Mouse (Mus musculus) embryonic facial prominence, embryonic 13.5 days (tissue): ENCODE measurements around the gene Cytip. TPM values are rescaled to one million over a fixed set of nuclear protein-coding genes. Genes with fewer than 3 reads are reported as not detected.
A peak's percentile ranks its signal among the peaks of the same experiment; 100 is the strongest.

Source experiments
- ATAC-seq: fragments of 200-750 bp; cut with Nextera tagmentation; 2 replicates; pipeline ENCODE4 v1.8.0; 2017; ENCODE audit warnings: low read depth; ENCODE audit not compliant: insufficient number of reproducible peaks, insufficient read depth, low FRiP score, low TSS enrichment
- H3K27ac ChIP-seq: fragments of 300-500 bp; sonication (generic); 2 replicates; pipeline ENCODE4 v1.5.1; 2015; ENCODE audit warnings: moderate library complexity, mild to moderate bottlenecking, inconsistent platforms
- H3K27me3 ChIP-seq: fragments of 300-500 bp; sonication (generic); 2 replicates; pipeline ENCODE4 v1.6.1; 2015; ENCODE audit warnings: mild to moderate bottlenecking, inconsistent platforms
- H3K36me3 ChIP-seq: fragments of 300-500 bp; sonication (generic); 2 replicates; pipeline ENCODE4 v1.6.1; 2015; ENCODE audit warnings: mild to moderate bottlenecking, inconsistent platforms
- H3K4me1 ChIP-seq: fragments of 300-500 bp; sonication (generic); 2 replicates; pipeline ENCODE4 v1.6.1; 2015; ENCODE audit warnings: inconsistent platforms
- H3K4me2 ChIP-seq: fragments of 300-500 bp; sonication (generic); 2 replicates; pipeline ENCODE4 v1.6.1; 2015; ENCODE audit warnings: moderate library complexity, mild to moderate bottlenecking, inconsistent platforms
- H3K4me3 ChIP-seq: fragments of 300-500 bp; sonication (generic); 2 replicates; pipeline ENCODE4 v1.5.1; 2015; ENCODE audit warnings: mild to moderate bottlenecking, inconsistent platforms
- H3K9ac ChIP-seq: fragments of 300-500 bp; sonication (generic); 2 replicates; pipeline ENCODE4 v1.6.1; 2015; ENCODE audit warnings: mild to moderate bottlenecking, inconsistent platforms
- H3K9me3 ChIP-seq: fragments of 300-500 bp; sonication (generic); 2 replicates; pipeline ENCODE4 v1.6.1; 2016; ENCODE audit warnings: inconsistent platforms
- WGBS: fragments of 180-500 bp; shearing (Covaris S2); methylation state at CpG from one replicate; pipeline ENCODE4 v1.1.7; 2015; ENCODE audit warnings: mixed read lengths; 5-methylcytosine and 5-hydroxymethylcytosine counted together
- polyA plus RNA-seq: library from polyadenylated mRNA; unstranded; fragments of >200 nt; fragmentation: Nextera tagmentation; extraction: Ambion mirVana; gene quantifications from 2 replicates; pipeline ENCODE4 v1.2.1, GENCODE M21; 2015

Cytip gene
- 0.26 and 0.97 TPM in 2 replicates for polyA plus RNA-seq

DNA sequence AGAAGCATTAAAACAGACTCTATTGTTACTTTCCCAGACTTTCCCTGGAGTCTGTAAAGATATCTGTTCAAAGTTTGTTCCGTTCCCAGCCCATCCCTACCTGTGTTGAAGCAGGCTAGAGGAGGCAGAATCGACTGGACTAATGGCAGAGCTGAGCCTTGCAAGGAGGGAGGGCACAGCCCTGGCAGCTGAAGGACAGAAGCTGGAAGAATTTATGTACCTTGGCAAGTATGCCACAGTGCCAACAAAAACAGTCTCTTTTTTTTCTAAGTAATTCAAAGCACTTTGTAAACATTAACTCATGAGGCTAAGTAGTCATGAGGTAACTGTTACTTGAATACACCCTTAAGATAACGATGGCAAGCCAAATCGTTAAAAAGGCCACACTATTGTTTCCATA, at the start of gene Cytip:
TSS of gene Cytip (minus strand) at position 187 of the 400 bp plus-strand sequence.
- Histone ChIP-seq H3K4me3 (no peak within 1 kb of the TSS), H3K27me3 (no peaks in the 10 kb centered on the region), H3K27ac (peak within 1 kb of the TSS; percentile 61), H3K4me1 (peaks cover 9% of the 10 kb centered on the region; the same call in 1 of the 2 replicates), H3K9ac (no peak within 1 kb of the TSS), H3K4me2 (peak within 1 kb of the TSS; percentile 16), H3K36me3 (no peaks in the 10 kb centered on the region), H3K9me3 (no peaks in the 10 kb centered on the region)
- no peak for ATAC-seq
- WGBS, result 82% methylated on average over 4 of the region's 4 CpGs

DNA sequence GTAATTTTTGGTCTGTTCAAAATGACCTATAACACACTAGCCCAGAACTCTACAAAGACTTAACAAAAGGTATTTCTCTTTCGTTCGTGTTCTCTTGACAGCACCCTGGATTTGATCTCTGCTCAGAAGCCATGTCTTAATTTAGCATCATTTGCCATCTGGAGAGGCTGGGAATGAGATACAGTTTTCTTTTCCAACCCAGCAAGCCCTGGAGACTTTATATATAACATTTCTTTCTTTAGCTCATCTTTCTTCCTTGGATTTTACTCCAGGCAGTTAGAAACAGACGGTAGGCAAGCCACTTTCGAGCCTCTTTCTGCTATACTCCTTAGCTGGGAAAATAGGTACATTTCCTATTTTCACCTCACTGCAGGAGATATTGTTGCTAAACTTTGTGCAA, 45.3 kb upstream of the Cytip start:
- Histone ChIP-seq H3K9ac (no peak overlapping the region), H3K36me3 (no peaks in the 10 kb centered on the region), H3K27me3 (no peaks in the 10 kb centered on the region), H3K9me3 (no peaks in the 10 kb centered on the region; the same call in 1 of the 2 replicates), H3K4me2 (no peak overlapping the region), H3K4me3 (no peak overlapping the region), H3K4me1 (no peaks in the 10 kb centered on the region), H3K27ac (no peak overlapping the region)
- ATAC-seq, result no peak
- WGBS, result 78% methylated on average over 4 of the region's 4 CpGs

DNA sequence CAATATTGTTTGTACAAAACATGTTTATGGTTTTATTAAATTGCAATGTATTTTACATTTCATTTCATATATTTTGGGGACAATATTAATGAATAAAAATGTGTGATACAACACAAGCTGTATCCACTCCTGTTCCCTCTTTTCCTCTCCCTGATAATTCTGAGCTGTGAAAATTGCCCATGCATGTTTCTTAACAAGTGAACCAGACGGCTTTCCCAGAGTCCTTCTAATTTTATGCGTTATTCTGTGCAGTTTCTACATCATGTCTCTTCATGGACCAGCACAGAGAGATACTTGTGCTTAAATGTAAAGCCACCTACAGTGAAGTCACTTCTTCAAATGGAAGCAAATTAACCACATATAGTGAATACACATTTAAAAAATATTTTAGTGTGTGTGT, 42.2 kb upstream of the Cytip start:
- Histone ChIP-seq H3K27ac (no peak overlapping the region), H3K4me2 (no peak overlapping the region), H3K36me3 (no peaks in the 10 kb centered on the region), H3K27me3 (no peaks in the 10 kb centered on the region), H3K4me3 (no peak overlapping the region), H3K9ac (no peak overlapping the region), H3K9me3 (no peaks in the 10 kb centered on the region; the same call in 1 of the 2 replicates), H3K4me1 (no peaks in the 10 kb centered on the region)
- ATAC-seq, result no peak
- 67% methylated on average over 2 of the region's 2 CpGs for WGBS

DNA sequence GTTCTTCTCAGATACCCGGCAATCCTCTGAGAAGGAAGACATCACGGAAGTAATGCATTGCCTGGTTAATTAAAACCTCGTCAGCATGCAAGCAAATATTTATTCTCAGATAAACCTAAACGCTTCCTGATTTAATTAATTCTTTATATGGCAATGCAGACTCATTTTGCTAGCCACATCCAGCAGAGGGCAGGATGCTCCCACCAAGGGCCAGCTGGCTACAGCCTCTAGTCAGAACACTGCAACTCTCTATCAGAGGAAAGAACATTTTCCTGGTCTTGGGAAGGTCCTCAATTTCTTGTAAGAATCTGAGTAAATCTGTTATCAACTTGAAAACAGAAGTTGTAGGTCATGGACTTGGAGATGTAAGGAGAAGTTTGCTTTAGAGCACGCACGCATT, 4.1 kb upstream of the Cytip start:
- Histone ChIP-seq H3K27me3 (no peaks in the 10 kb centered on the region), H3K27ac (no peak overlapping the region), H3K4me2 (no peak overlapping the region), H3K4me3 (no peak overlapping the region), H3K4me1 (peaks cover 7% of the 10 kb centered on the region; the same call in 1 of the 2 replicates), H3K9ac (no peak overlapping the region), H3K9me3 (no peaks in the 10 kb centered on the region), H3K36me3 (no peaks in the 10 kb centered on the region)
- ATAC-seq, result no peak
- 69% methylated on average over 6 of the region's 6 CpGs for WGBS

DNA sequence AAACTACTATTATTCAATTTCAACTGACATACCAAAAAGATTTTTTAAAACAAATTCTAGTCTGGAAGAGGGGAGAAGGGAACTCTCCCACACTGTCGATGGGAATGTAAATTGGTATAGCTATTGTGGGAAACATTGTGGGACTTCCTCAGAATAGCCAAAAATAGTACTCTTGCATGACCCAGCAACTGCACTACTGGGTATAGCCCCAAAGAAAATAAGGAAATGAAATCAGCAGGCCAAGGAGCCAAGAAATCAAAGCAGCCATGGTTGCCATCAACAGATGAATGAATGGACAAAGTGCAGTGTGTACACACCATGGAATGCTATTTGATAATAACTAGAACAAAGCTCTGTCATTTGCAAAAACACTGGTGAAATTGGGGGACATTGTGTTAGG, 1.5 kb upstream of the Cytip start:
- no peak for ATAC-seq
- H3K36me3 ChIP-seq, result no peaks in the 10 kb centered on the region
- no peak overlapping the region for H3K4me2 ChIP-seq
- no peaks in the 10 kb centered on the region for H3K9me3 ChIP-seq
- H3K9ac ChIP-seq, result no peak overlapping the region
- H3K4me3 ChIP-seq, result no peak overlapping the region
- H3K27me3 ChIP-seq, result no peaks in the 10 kb centered on the region
- peaks cover 9% of the 10 kb centered on the region; the same call in 1 of the 2 replicates for H3K4me1 ChIP-seq
- 56% methylated on average over 1 of the region's 1 CpGs for WGBS
- no peak overlapping the region for H3K27ac ChIP-seq

DNA sequence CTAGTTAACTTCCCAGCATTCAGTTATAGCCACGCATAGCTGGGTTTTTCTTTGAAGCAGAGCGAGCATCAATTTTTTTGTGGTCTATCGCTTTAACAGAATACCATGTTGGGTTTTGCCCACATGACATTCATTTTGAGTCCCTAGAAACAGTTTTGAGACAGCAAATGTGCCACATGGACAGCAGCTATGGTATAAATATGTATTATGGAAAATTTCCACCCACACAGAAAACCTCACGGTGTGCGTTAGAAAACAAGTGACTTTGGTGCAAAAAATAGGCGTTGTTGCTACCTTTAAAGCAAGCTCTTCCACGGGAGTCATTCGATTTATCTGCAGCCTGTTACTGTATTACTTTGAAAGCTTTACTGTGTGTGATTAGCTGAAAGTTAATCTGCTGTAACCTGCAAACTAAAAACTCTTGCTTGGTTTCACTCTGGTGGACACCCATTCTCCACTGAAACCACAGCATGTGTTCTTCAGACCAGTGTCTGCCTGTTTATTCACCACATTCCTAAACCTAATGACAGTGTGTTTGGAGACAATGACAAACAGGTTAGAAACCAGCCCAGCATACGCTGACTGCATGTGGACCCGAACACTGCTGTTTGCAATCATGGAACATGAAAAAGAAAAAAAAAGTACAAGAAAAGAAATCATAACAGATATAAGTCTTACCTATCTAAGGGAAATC, 763 bp downstream of the Cytip start:
- peaks cover 9% of the 10 kb centered on the region; the same call in 1 of the 2 replicates for H3K4me1 ChIP-seq
- no peaks in the 10 kb centered on the region for H3K27me3 ChIP-seq
- WGBS, result 54% methylated on average over 10 of the region's 10 CpGs
- ATAC-seq, result no peak
- H3K4me2 ChIP-seq, result peak overlapping the region; percentile 16
- peak overlapping the region; percentile 61 for H3K27ac ChIP-seq
- no peak overlapping the region for H3K9ac ChIP-seq
- H3K4me3 ChIP-seq, result no peak overlapping the region
- no peaks in the 10 kb centered on the region for H3K36me3 ChIP-seq
- no peaks in the 10 kb centered on the region for H3K9me3 ChIP-seq

DNA sequence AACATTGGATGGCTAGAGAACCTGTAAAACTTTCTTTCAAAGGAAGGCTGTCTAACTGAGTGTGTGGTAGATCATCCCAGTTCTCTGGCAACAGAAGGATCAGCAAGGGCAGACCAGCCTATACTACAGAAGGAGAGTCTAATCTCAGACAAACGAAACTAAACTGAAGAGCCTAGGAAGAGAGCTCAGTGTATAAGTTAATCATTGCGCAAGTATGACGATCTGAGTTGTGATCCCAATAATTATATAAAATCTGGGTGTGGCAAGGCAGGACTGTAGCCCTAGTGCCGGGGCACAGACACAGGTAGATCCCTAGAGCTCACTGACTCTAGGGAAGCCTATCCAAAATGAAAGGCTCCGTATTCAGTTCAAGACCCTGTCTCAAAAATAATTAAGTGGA, 3.2 kb downstream of the Cytip start:
- no peak overlapping the region for H3K27ac ChIP-seq
- WGBS, result 88% methylated on average over 5 of the region's 5 CpGs
- peaks cover 9% of the 10 kb centered on the region; the same call in 1 of the 2 replicates for H3K4me1 ChIP-seq
- ATAC-seq, result no peak
- H3K9me3 ChIP-seq, result no peaks in the 10 kb centered on the region
- no peak overlapping the region for H3K4me2 ChIP-seq
- H3K4me3 ChIP-seq, result no peak overlapping the region
- no peaks in the 10 kb centered on the region for H3K27me3 ChIP-seq
- H3K9ac ChIP-seq, result no peak overlapping the region
- no peaks in the 10 kb centered on the region for H3K36me3 ChIP-seq

DNA sequence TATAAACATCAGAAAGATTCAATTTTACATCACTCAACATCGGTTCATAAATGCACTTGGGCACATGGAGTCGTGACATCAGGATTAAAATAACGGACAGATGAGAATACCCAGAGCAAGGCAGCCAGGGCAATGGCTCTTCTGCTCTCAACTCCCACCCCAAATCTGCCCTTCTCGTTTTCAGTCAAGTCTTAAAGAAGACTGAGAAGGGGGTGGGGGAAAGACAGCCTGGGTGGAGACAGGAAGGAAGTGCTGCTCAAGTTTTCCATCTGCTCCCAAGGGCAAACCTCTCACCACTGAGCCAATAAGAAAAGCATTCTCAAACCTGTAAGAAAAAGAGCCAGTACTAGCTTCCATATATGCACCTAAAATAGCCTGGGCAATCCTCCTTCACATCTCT, 5.8 kb downstream of the Cytip start:
- no peak overlapping the region for H3K27ac ChIP-seq
- WGBS, result 67% methylated on average over 4 of the region's 4 CpGs
- no peak overlapping the region for H3K4me3 ChIP-seq
- H3K36me3 ChIP-seq, result no peaks in the 10 kb centered on the region
- no peak overlapping the region for H3K9ac ChIP-seq
- no peak for ATAC-seq
- H3K9me3 ChIP-seq, result no peaks in the 10 kb centered on the region
- H3K27me3 ChIP-seq, result no peaks in the 10 kb centered on the region
- H3K4me2 ChIP-seq, result no peak overlapping the region
- H3K4me1 ChIP-seq, result peaks cover 3% of the 10 kb centered on the region; the same call in 1 of the 2 replicates

DNA sequence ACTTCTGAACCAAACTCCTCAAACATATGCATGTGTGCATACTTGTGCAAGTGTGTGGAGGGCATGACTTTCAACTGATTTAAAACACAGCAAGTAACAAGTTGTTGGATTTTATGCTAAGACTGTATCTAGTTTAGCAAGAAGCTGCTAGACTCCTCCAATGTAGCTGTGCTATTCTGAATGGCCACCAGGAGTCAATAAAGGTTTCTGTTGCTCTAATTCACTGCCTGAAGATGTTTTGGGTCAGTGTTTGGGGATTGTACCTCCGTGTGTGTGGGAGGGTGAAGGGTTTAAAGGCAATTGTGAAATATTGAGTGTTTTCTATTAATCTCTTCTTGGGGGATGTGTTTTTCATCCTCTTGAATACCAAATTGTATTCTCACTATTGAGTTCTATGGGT, 6.4 kb downstream of the Cytip start:
- ATAC-seq, result no peak
- Histone ChIP-seq H3K9me3 (no peaks in the 10 kb centered on the region), H3K27me3 (no peaks in the 10 kb centered on the region), H3K36me3 (no peaks in the 10 kb centered on the region), H3K4me1 (no peaks in the 10 kb centered on the region), H3K4me3 (no peak overlapping the region), H3K27ac (no peak overlapping the region), H3K9ac (no peak overlapping the region), H3K4me2 (no peak overlapping the region)
- WGBS, result 37% methylated on average over 1 of the region's 1 CpGs

DNA sequence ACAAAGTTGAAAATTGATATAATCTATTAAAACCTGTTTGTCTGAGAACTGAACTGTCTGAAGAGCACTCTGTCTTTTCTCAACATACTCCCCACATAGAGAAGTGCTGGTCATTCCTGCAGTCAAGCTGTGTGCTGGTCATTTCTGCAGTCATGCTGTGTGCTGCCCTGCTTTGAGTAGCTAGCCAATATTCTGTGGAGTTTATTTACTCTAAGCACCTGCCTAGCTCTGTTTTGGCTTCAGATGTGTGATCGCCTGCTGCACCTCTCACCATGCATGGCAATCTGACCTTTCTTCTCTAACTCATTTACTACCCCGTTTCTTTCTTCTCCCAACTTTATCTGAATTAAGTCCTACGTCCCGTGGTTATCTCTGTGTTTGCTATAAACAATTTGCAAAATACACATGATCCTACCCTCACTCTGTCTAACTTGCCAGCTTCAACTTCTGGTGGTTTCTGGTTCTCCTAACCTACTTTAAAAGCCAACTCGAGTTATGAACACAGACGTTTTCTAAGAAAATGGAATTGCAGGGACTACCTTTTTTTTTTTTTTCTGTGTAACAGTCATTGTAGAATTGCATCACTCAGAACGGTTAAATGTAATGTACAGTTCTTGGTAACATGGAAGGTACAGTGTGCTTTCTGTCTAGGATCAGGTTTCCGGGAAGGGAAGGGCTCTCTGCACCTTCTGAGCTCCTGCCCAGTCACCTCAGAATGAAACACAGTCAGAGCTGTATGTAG, 7.9 kb downstream of the Cytip start:
- 77% methylated on average over 8 of the region's 8 CpGs for WGBS
- Histone ChIP-seq H3K4me2 (no peak overlapping the region), H3K9ac (no peak overlapping the region), H3K27ac (no peak overlapping the region), H3K27me3 (no peaks in the 10 kb centered on the region), H3K4me1 (no peaks in the 10 kb centered on the region), H3K9me3 (no peaks in the 10 kb centered on the region), H3K36me3 (no peaks in the 10 kb centered on the region), H3K4me3 (no peak overlapping the region)
- ATAC-seq, result no peak

DNA sequence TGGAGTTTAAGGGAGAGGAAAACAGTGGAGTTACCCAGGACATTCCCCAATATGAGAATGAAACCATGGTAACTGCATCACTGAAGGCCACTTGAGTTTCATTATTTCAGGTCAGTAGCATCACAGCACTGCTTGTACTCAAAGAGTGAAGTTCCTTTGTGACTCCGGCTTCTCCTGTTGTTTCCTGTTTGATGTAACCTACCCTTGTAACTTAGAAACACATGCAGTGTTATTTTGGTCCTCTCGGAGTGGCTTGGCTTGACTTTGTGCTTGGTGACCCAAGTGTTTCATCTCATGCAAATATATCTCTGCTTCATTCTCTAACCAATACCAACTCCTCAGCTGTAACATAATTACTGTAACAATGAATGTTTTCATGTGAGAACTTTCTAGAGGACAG, 11.1 kb downstream of the Cytip start:
- Histone ChIP-seq H3K4me3 (no peak overlapping the region), H3K4me2 (no peak overlapping the region), H3K27me3 (no peaks in the 10 kb centered on the region), H3K36me3 (no peaks in the 10 kb centered on the region), H3K9me3 (no peaks in the 10 kb centered on the region), H3K4me1 (no peaks in the 10 kb centered on the region), H3K9ac (no peak overlapping the region), H3K27ac (no peak overlapping the region)
- 79% methylated on average over 2 of the region's 2 CpGs for WGBS
- no peak for ATAC-seq

DNA sequence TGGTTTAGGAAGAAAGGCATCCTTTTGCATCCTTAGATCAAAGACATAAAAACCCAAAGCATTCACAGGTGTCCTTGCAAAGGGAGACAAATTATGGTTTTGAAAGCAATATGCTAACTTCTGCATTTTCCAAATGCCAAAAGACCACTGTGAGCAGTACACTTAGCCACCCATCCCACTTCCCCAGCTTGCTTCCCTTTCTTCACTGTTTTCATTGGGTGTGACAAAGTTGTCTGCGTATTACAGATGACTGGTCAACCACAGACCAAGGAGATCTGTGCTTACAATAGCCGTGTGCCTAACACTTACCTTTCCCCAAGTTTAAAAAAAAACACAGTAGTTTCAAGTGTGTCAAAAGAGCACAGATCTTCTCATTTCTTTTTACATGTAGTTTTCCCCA, 11.7 kb downstream of the Cytip start:
- no peak overlapping the region for H3K4me2 ChIP-seq
- no peaks in the 10 kb centered on the region for H3K27me3 ChIP-seq
- no peaks in the 10 kb centered on the region for H3K9me3 ChIP-seq
- no peaks in the 10 kb centered on the region for H3K36me3 ChIP-seq
- H3K4me1 ChIP-seq, result no peaks in the 10 kb centered on the region
- 83% methylated on average over 2 of the region's 2 CpGs for WGBS
- H3K27ac ChIP-seq, result no peak overlapping the region
- no peak for ATAC-seq
- H3K9ac ChIP-seq, result no peak overlapping the region
- no peak overlapping the region for H3K4me3 ChIP-seq
